Mouse (Mus musculus) B cell, adult 67 days (primary cell): ENCODE results near the gene Clip4. TPM values are rescaled to one million over a fixed set of nuclear protein-coding genes. Genes with fewer than 3 reads are reported as not detected.

Source experiments
- total RNA-seq, 2 experiments: library from RNA; stranded (reverse); gene quantifications; 4 replicates each; pipeline ENCODE4 v1.2.4; 2023

The Clip4 gene
- total RNA-seq: not detected

DNA sequence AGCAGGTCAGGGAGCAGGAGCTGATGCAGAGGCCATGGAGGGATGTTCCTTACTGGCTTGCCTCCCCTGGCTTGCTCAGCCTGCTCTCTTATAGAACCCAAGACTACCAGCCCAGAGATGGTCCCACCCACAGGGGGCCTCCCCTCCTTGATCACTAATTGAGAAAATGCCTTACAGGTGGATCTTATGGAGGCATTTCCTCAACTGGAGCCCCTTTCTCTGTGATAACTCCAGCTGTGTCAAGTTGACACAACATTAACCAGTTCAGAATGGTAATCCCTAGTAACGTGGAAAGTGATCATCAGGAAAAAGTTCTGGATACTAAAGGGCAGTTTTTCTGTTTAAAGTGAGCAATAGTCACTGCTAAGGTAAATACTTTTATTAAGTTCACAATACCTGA lies at the start of gene Clip4:
Clip4 (plus strand) TSS at position 301 of the 400 bp plus-strand sequence.

DNA sequence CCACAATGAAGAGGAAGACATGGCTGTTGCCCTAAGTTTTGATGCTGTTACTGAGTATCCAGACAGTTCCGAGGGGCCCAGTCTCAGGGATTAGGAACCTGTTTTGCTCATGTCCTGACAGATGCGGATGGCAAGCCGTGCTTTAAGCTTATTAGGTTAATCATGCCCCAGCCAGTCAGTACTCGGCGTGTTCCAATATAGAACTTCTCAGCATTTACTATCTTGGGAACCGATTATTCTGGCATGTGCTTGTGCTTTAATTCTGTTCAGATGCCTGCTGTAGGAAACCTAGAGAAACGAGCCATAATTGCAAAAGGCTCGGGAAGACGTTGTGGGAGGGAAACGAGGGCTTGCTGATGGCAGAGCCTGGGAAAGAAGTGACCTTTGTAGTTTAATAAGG lies 15.4 kb upstream of the Clip4 start, which contains the start of gene Pcare:
Pcare (minus strand) TSS at position 64 of the 400 bp plus-strand sequence.

Other genes with a start within 250 kb of the Clip4 start
- gene Ndc80, start 241.6 kb upstream of the Clip4 start, total RNA-seq: 10 to 100 TPM; 12.8 to 14.5 TPM
- not detected for gene Spdya, start 216.4 kb upstream of the Clip4 start, total RNA-seq
- gene Wdr43, start 152.6 kb upstream of the Clip4 start, total RNA-seq: 100 to 1,000 TPM; 125 to 142 TPM
- gene Togaram2, start 95.2 kb upstream of the Clip4 start, total RNA-seq: not detected
- not detected for gene Pcare, start 15.6 kb upstream of the Clip4 start, total RNA-seq